Mouse (Mus musculus) thymus, adult 2 months (tissue): ENCODE measurements around the gene Odf3l2. TPM values are rescaled to one million over a fixed set of nuclear protein-coding genes. Genes with fewer than 3 reads are reported as not detected.

Experiments used
- DNase-seq: peaks from one replicate; pipeline ENCODE4 v3.0.0; 2021
- H3K27ac ChIP-seq: fragments of 200-500 bp; 2 replicates; pipeline ENCODE4 v1.5.1; 2012; ENCODE audit warnings: low read length, control low read depth; ENCODE audit not compliant: control insufficient read depth, insufficient read depth
- H3K27me3 ChIP-seq: fragments of 200-500 bp; 2 replicates; pipeline ENCODE4 v1.6.1; 2012; ENCODE audit warnings: mild to moderate bottlenecking, low read length, moderate library complexity, mixed read lengths; ENCODE audit not compliant: control insufficient read depth, insufficient read depth
- H3K36me3 ChIP-seq: fragments of 200-500 bp; 2 replicates; pipeline ENCODE4 v1.6.1; 2012; ENCODE audit warnings: mild to moderate bottlenecking, low read length, moderate library complexity; ENCODE audit not compliant: control insufficient read depth, insufficient read depth
- H3K4me1 ChIP-seq: fragments of 200-500 bp; replicated peaks from 2 replicates; pipeline ENCODE4 v1.6.1; 2012; ENCODE audit warnings: low read length; ENCODE audit not compliant: control insufficient read depth, insufficient read depth
- H3K4me3 ChIP-seq: fragments of 200-500 bp; 2 replicates; pipeline ENCODE4 v1.5.1; 2012; ENCODE audit warnings: mild to moderate bottlenecking, low read length, control low read depth, moderate library complexity; ENCODE audit not compliant: control insufficient read depth, insufficient read depth
- CTCF ChIP-seq: fragments of 200-500 bp; IDR thresholded peaks from 2 replicates; pipeline ENCODE4 v1.5.1; 2012; ENCODE audit warnings: mild to moderate bottlenecking, control low read depth, low read length, moderate library complexity, borderline replicate concordance; ENCODE audit not compliant: control insufficient read depth, poor library complexity, insufficient read depth; ENCODE audit errors: extremely low read depth
- POLR2A ChIP-seq: fragments of 200-500 bp; IDR thresholded peaks from 2 replicates; pipeline ENCODE4 v1.6.1; 2012; ENCODE audit warnings: mild to moderate bottlenecking, low read length, control low read depth, moderate library complexity; ENCODE audit not compliant: control insufficient read depth, poor library complexity, insufficient read depth; ENCODE audit errors: extremely low read depth
- WGBS: fragments of 180-500 bp; shearing (Covaris S2); methylation state at CpG from one replicate; pipeline ENCODE4 v1.1.7; 2018; 5-methylcytosine and 5-hydroxymethylcytosine counted together
- polyA plus RNA-seq: library from polyadenylated mRNA; depleted of rRNA; stranded (reverse); fragments of >200 nt; gene quantifications from 2 replicates; pipeline ENCODE4 v1.2.3, GENCODE M21; 2012

Odf3l2 gene
- polyA plus RNA-seq, 1 experiment = 0.18 TPM

- 88% methylated on average over 1 of the region's 1 CpGs for WGBS
- Histone ChIP-seq H3K27ac (no peak overlapping the region), H3K27me3 (peaks cover 15% of the 10 kb centered on the region; the same call in 1 of the 2 replicates), H3K4me3 (no peak overlapping the region), H3K36me3 (no peaks in the 10 kb centered on the region), H3K4me1 (peaks cover 4% of the 10 kb centered on the region)
- no peak for DNase-seq
- TF ChIP-seq POLR2A = no peak
- TF ChIP-seq CTCF = no peak
These were observed 31.3 kb downstream of the Odf3l2 start for GRCm38 (mm10) chr10:79614305-79614643.

GRCm38 (mm10) chr10:79613578-79614304 is 31.8 kb downstream of the Odf3l2 start, which contains the start of gene C2cd4c:
Gene C2cd4c, minus strand, starts transcription at chr10:79614025.
- Histone ChIP-seq H3K27me3 (peaks cover 15% of the 10 kb centered on the region; the same call in 1 of the 2 replicates), H3K36me3 (no peaks in the 10 kb centered on the region), H3K4me1 (peaks cover 4% of the 10 kb centered on the region), H3K4me3 (peak within 1 kb of the TSS; percentile 29), H3K27ac (no peak within 1 kb of the TSS)
- peak; percentile 18 for DNase-seq
- 3% methylated on average over 59 of the region's 60 CpGs for WGBS
- TF ChIP-seq POLR2A (no peak), CTCF (no peak)

GRCm38 (mm10) chr10:79612192-79613135 is 33.1 kb downstream of the Odf3l2 start:
- no peak overlapping the region for H3K27ac ChIP-seq
- no peak overlapping the region for H3K4me3 ChIP-seq
- TF ChIP-seq CTCF = no peak
- no peak for TF ChIP-seq POLR2A
- H3K36me3 ChIP-seq = no peaks in the 10 kb centered on the region
- peaks cover 4% of the 10 kb centered on the region for H3K4me1 ChIP-seq
- DNase-seq = no peak
- WGBS = 20% methylated on average over 51 of the region's 51 CpGs
- H3K27me3 ChIP-seq = peaks cover 15% of the 10 kb centered on the region; the same call in 1 of the 2 replicates

GRCm38 (mm10) chr10:79611296-79611695 is 34.2 kb downstream of the Odf3l2 start:
- DNase-seq = no peak
- H3K4me1 ChIP-seq = peaks cover 4% of the 10 kb centered on the region
- no peaks in the 10 kb centered on the region for H3K36me3 ChIP-seq
- no peak overlapping the region for H3K4me3 ChIP-seq
- TF ChIP-seq POLR2A = no peak
- WGBS = 62% methylated on average over 5 of the region's 5 CpGs
- peaks cover 15% of the 10 kb centered on the region; the same call in 1 of the 2 replicates for H3K27me3 ChIP-seq
- H3K27ac ChIP-seq = no peak overlapping the region

- no peak overlapping the region for H3K27ac ChIP-seq
- peaks cover 4% of the 10 kb centered on the region for H3K4me1 ChIP-seq
- no peak overlapping the region for H3K4me3 ChIP-seq
- H3K36me3 ChIP-seq = no peaks in the 10 kb centered on the region
- TF ChIP-seq CTCF (no peak), POLR2A (no peak)
- no peak for DNase-seq
- WGBS = 91% methylated on average over 3 of the region's 3 CpGs
- H3K27me3 ChIP-seq = peaks cover 15% of the 10 kb centered on the region; the same call in 1 of the 2 replicates
These were observed 36.3 kb downstream of the Odf3l2 start for GRCm38 (mm10) chr10:79609276-79609675.

- no peak overlapping the region for H3K4me3 ChIP-seq
- DNase-seq = no peak
- no peak for TF ChIP-seq POLR2A
- TF ChIP-seq CTCF = no peak
- H3K4me1 ChIP-seq = no peaks in the 10 kb centered on the region
- H3K36me3 ChIP-seq = no peaks in the 10 kb centered on the region
- 56% methylated on average over 2 of the region's 2 CpGs for WGBS
- H3K27ac ChIP-seq = no peak overlapping the region
- H3K27me3 ChIP-seq = peaks cover 9% of the 10 kb centered on the region; the same call in 1 of the 2 replicates
These were observed 37.6 kb downstream of the Odf3l2 start for GRCm38 (mm10) chr10:79607892-79608291.

GRCm38 (mm10) chr10:79606537-79606936 is 39.0 kb downstream of the Odf3l2 start:
- Histone ChIP-seq H3K36me3 (no peaks in the 10 kb centered on the region), H3K4me3 (no peak overlapping the region), H3K4me1 (no peaks in the 10 kb centered on the region), H3K27ac (no peak overlapping the region), H3K27me3 (peaks cover 3% of the 10 kb centered on the region; the same call in 1 of the 2 replicates)
- TF ChIP-seq POLR2A = no peak
- no peak for TF ChIP-seq CTCF
- no peak for DNase-seq
- 84% methylated on average over 4 of the region's 4 CpGs for WGBS
